In the genomic region with DNA sequence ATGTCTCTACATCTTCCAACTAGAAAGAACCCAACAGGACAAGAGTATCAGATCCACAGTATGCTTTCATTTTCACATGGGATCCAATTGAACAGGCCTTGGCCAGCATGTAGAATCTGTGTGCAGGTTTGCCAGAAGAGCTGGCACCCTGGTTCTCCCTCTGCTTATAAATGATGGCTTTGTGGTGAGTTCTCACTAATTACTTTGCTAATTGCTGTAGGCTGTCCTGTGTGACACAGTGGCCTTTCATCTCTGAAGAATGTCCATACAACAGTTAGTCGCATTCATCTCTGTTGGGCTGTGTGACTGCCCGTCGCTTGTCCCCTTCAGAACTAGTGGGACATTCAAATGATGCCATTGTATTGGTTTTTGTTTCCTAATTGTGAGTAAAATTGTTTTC, we compare ENCODE assay signal across 17 mouse cellular contexts. TPM values are rescaled to one million over a fixed set of nuclear protein-coding genes. Genes with fewer than 3 reads are reported as not detected.
DNase-seq lines count a peak whose midpoint lies in the region; ATAC-seq lines count a peak whose summit lies in the region.
"Had no signal": no experiment of that assay in that cellular context is flagged by ENCODE, and none has a peak within 500 bp of the region (broad histone marks: within the 10 kb centered on the region; RNA-seq: fewer than 3 reads in every experiment).

No protein-coding gene starts in this region.

- peak; percentile 78 for ATAC-seq in forebrain, embryonic 13.5 days

- no peaks in the 10 kb centered on the region for H3K9me3 ChIP-seq in forebrain, embryonic 13.5 days (replicated peaks)
- H3K9me3 ChIP-seq: heart, embryonic 10.5 days; hindbrain, embryonic 15.5 days; lung, embryonic 15.5 days had no signal

- no peak overlapping the region for H3K4me3 ChIP-seq in forebrain, embryonic 13.5 days
- H3K4me3 ChIP-seq: gastrocnemius, adult 2 months; heart, embryonic 10.5 days; hindbrain, embryonic 15.5 days; lung, embryonic 15.5 days had no signal

- DNase-seq in frontal cortex, postnatal 10 days (ENCODE audit: low spot score in 2 of 2), result peak; percentile 20 to 33
- DNase-seq in frontal cortex, postnatal 25 days (ENCODE audit: low spot score in 2 of 2), result no peak
- DNase-seq in brain, adult 2 months (ENCODE audit: low read depth, low spot score), result peak; percentile 65
- DNase-seq in layer of hippocampus, postnatal 10 days (ENCODE audit: low spot score in 2 of 2), result peak; percentile 47 to 48
- no peak for DNase-seq in ovary, adult 18-20 months (ENCODE audit: low spot score)
- no peak for DNase-seq in right cerebral cortex, adult 18-20 months
- DNase-seq: adrenal gland, postnatal 36 days; gastrocnemius, adult 2 months; heart, postnatal 14 days; kidney, adult 11 months; kidney, postnatal 36 days; midbrain, embryonic 14.5 days had no signal

- 20% methylated on average over 3 of the region's 3 CpGs for WGBS in forebrain, embryonic 13.5 days

- H3K9ac ChIP-seq in forebrain, embryonic 13.5 days, result no peak overlapping the region
- H3K9ac ChIP-seq: hindbrain, embryonic 15.5 days; lung, embryonic 15.5 days had no signal

- peaks cover 13% of the 10 kb centered on the region for H3K4me1 ChIP-seq in forebrain, embryonic 13.5 days
- H3K4me1 ChIP-seq: lung, embryonic 15.5 days had no signal

- no peak overlapping the region for H3K4me2 ChIP-seq in forebrain, embryonic 13.5 days
- H3K4me2 ChIP-seq: hindbrain, embryonic 15.5 days; lung, embryonic 15.5 days had no signal

- H3K27ac ChIP-seq in forebrain, embryonic 13.5 days, result no peak overlapping the region
- H3K27ac ChIP-seq: gastrocnemius, adult 2 months; hindbrain, embryonic 15.5 days; lung, embryonic 15.5 days had no signal

- H3K27me3 ChIP-seq in forebrain, embryonic 13.5 days, result no peaks in the 10 kb centered on the region
- H3K27me3 ChIP-seq: hindbrain, embryonic 15.5 days; lung, embryonic 15.5 days had no signal

- no peaks in the 10 kb centered on the region for H3K36me3 ChIP-seq in forebrain, embryonic 13.5 days (ENCODE audit: poor library complexity, severe bottlenecking)
- H3K36me3 ChIP-seq: heart, embryonic 10.5 days; hindbrain, embryonic 15.5 days; lung, embryonic 15.5 days had no signal

RNA-seq across cellular contexts. Expression of a gene that starts 13.5 kb away (rescaled TPM):
- polyA plus RNA-seq in forebrain, embryonic 13.5 days (2015; fragmentation: Nextera tagmentation; extraction: Ambion mirVana), result 8.9 and 10.0 TPM in 2 replicates
- 100 to 1,000 TPM; 173 to 177 TPM for total RNA-seq in layer of hippocampus, postnatal 10 days (2021)
- total RNA-seq: MEL had no signal

Comparison
In these comparisons a context has a peak if more than half of its experiments do, and no peak if none do; other contexts are left out.
1. DNase-seq: peak in frontal cortex, postnatal 10 days (2 of 2), brain, adult 2 months (single experiment) and layer of hippocampus, postnatal 10 days (2 of 2); none in frontal cortex, postnatal 25 days (0 of 2), ovary, adult 18-20 months (single experiment) and right cerebral cortex, adult 18-20 months (single experiment).